Mouse (Mus musculus) mammary gland, adult 2 months (tissue): Measurements from ENCODE around the gene Ltb4r1. TPM values are rescaled to one million over a fixed set of nuclear protein-coding genes. Genes with fewer than 3 reads are reported as not detected.

Experiments
- polyA plus RNA-seq: library from polyadenylated mRNA; depleted of rRNA; stranded (reverse); fragments of >200 nt; gene quantifications from 2 replicates; pipeline ENCODE4 v1.2.3, GENCODE M21; 2012; ENCODE audit warnings: low replicate concordance; rRNA removed

Ltb4r1 gene
- polyA plus RNA-seq, result 5.1 and 7.6 TPM in 2 replicates

DNA sequence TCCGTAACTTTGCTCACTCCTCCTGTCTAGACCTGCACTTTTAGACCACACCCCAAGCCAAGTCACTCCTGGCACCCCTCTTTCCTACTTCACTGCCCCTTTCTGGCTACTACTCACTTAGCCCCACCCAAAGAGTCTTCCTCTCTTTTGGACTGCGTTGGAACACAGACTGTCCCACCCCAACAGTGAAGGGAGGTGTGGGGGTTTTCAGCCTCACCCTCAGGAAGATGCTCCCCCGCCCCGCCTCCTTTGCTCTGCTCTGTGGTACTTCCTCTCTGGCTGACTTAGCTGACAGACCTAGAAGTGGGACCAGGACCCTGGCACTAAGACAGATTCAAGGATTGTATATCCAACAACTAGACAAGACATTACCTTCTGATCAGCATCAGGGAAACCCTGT is at the start of gene Ltb4r1:
TSS of gene Ltb4r1 (plus strand) at position 267 of the 400 bp plus-strand sequence.

DNA sequence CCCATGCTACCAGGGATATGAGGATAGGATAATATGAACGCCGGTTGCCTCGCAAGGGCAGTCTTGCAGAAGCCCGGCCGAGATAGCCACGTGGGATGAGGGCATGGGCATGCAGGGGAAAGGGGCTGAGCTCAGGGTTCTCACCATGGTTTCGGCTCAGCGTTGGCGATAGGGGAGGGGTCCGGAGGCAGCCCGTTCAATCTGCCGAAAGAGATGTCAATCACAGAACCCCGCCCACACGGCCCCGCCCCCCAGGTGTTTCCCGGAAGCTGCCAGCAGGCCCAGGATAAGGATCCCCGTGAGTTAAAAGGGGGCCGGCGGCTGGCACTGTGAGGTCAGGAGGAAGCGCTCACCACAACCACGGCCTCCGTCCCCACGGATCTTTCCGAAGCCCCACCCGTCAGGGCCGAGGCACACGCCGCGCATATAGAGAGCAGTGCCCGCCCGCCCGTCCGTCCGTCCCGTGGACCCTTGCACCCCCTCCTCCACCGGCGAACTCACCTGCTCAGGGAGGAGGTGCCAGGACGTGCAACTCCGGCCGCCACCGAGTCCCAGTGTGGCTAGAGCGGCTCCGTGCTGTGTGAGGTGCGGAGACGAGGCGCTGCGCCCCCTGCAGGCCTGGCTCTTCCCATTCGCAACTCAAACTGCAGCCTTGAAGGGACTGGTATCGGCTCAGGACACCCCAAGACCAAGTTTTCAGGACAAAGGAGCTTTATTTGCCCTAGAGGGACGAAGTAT is 43.9 kb upstream of the Ltb4r1 start, which contains the start of gene Rabggta:
TSS of gene Rabggta (minus strand) at position 564 of the 738 bp plus-strand sequence.

DNA sequence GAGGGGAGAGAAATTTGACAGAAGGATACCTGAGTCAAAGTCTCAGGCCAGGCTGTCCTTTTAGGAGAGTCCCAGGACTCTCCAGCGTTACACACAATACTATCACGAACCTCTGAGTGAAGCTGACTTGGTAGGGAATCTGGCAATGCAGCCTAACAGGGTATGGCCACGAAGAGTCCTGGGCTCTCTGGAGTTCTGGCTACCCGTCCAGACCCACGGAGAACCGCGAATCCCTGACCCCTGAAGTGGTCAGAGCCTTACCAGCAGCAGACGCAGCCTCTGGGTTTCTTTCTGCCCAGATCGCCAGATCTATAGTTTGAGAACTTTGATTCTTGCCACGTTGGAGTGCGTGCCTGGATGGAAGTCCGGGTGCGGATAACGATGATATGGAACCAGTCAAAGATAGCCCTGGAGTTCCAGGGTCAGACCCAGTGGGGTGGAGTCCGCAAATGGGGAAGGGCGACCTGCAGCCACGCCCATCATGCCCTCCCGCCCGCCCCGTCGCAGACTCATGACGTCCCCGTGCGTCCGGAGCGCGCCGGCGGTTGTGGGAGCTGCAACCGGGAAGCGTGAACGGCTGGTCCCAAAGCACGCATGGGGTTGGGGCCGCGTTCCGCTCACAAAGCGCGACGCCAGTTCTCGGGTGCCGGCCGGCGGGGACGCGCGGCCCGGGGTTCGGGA is 20.4 kb upstream of the Ltb4r1 start, which contains the start of the genes Dhrs1 and Nop9:
TSS of gene Dhrs1 (minus strand) at position 511 of the 681 bp plus-strand sequence.
TSS of gene Nop9 (plus strand) at position 514 of the 681 bp plus-strand sequence.

DNA sequence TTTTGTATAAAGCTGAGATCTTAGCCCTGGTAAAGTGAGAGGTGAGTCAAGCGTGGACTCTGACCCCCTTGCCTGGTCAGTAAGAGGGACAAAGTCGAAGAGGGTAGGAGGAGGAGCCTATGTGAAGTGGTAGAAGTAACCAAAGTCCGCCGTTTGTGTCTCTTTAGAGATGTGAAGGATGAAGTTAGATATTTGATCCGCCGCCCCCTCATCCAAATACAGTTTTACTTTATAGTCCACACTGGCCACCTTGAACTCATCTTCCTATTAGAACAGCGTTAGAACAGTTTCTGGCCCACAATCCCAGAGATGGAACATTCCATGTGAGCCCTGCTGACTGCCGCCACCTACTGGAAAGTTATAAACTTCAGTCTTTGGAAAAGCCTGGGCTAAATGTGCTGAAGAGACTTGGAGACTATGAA is 7.4 kb upstream of the Ltb4r1 start, which contains the start of gene Cideb:
TSS of gene Cideb (minus strand) at position 96 of the 422 bp plus-strand sequence.

DNA sequence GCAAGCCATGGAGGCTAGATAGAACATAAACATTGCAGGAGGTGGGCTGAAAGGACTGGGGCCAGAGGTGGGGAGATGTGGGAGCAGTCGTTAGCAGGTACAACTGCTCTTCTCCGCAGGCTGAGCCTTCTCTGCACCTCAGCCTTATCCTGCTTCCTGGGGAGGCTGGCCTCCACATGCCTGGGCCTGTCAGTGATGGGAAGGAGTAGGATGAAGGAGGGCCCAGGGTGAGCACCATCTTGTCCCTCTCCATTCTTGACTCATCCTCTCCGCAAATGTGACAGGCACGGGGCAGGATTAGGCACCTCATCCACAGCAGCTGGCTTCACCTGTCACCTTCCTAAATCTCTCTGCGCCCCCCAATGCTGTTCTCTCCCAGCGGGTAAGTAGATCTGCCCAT is 4.6 kb upstream of the Ltb4r1 start, which contains the start of gene Ltb4r2:
TSS of gene Ltb4r2 (plus strand) at position 266 of the 400 bp plus-strand sequence.

DNA sequence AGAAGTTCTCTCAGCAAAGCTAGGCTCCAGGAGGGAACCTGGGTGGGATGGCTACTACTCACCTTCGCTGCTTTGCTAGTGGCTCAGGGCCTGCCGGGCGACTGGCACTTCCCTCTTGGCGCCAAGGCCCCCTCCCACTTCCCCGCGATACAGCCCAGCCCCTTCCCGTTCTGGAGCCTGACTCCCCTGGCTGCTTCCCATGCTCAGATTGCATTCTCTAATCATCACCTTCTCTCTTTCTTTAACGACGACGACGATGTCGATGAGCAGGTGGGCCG is 18.1 kb downstream of the Ltb4r1 start, which contains the start of gene Adcy4:
TSS of gene Adcy4 (minus strand) at position 138 of the 278 bp plus-strand sequence.

DNA sequence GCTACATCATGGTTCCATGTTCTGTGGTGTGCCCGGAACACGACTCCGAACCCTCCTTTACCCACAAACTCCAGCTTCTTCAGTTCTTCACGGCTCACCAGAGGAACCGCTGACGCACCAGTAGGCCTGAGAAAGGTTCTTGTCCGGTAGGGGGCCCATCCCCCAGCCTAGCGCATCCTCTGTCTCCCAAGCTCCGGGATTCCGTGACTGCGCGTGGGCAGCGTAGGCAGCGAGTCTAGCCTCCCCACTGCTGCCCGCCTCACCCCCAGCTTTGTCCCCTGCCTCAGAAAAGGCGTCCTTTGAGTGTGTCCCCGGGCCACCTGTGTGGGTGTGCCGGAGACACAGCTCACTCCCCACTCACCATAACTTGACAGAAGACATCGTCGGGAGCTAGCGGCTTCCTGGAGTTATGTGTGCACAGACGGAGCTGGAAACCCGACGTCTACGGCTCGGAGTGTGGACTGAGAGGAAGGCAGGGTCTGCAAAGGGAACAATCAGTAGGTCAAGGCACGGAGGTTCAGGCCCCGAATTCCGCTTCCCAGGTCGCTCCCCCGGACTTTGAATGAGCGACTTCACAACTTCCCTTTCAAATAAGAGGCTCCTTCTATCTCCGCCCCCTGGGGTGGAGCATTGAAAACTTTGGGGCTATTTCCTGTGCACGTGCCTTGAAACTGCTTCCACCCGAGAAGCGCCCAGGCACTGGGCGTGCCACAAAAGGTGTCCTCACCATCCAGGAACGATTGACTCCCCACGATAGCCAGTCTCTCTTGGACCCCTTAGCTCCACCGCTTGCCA is 22.7 kb downstream of the Ltb4r1 start, which contains the start of gene Ripk3:
TSS of gene Ripk3 (minus strand) at position 610 of the 795 bp plus-strand sequence.

Other genes starting within 250 kb of the Ltb4r1 start
- not detected in 2 replicates for gene Nrl, start 241.0 kb upstream of the Ltb4r1 start, polyA plus RNA-seq
- 48.9 and 49.2 TPM in 2 replicates for gene Pck2, start 225.7 kb upstream of the Ltb4r1 start, polyA plus RNA-seq
- gene Dcaf11, start 206.0 kb upstream of the Ltb4r1 start, polyA plus RNA-seq, result 81.8 and 97.0 TPM in 2 replicates
- gene A730061H03Rik, start 205.6 kb upstream of the Ltb4r1 start, polyA plus RNA-seq, result 3.3 and 3.4 TPM in 2 replicates
- 1.3 and 183 TPM in 2 replicates for gene Fitm1, start 190.3 kb upstream of the Ltb4r1 start, polyA plus RNA-seq
- 108 and 126 TPM in 2 replicates for gene Psme1, start 187.8 kb upstream of the Ltb4r1 start, polyA plus RNA-seq
- 46.8 and 63.8 TPM in 2 replicates for gene Emc9, start 180.7 kb upstream of the Ltb4r1 start, polyA plus RNA-seq
- gene Psme2, start 174.8 kb upstream of the Ltb4r1 start, polyA plus RNA-seq, result 82.9 and 83.0 TPM in 2 replicates
- 45.2 and 55.3 TPM in 2 replicates for gene Rnf31, start 174.3 kb upstream of the Ltb4r1 start, polyA plus RNA-seq
- 87.7 and 150 TPM in 2 replicates for gene Irf9, start 162.4 kb upstream of the Ltb4r1 start, polyA plus RNA-seq
- gene Rec8, start 147.9 kb upstream of the Ltb4r1 start, polyA plus RNA-seq, result 1.1 and 1.5 TPM in 2 replicates
- 86.3 and 113 TPM in 2 replicates for gene Ipo4, start 130.0 kb upstream of the Ltb4r1 start, polyA plus RNA-seq
- 12.4 and 13.1 TPM in 2 replicates for gene Gm49378, start 128.1 kb upstream of the Ltb4r1 start, polyA plus RNA-seq
- gene Tm9sf1, start 122.2 kb upstream of the Ltb4r1 start, polyA plus RNA-seq, result 79.9 and 86.5 TPM in 2 replicates
- gene Tssk4, start 115.8 kb upstream of the Ltb4r1 start, polyA plus RNA-seq, result 1.1 and 1.4 TPM in 2 replicates
- gene Mdp1, start 105.5 kb upstream of the Ltb4r1 start, polyA plus RNA-seq, result 15.3 and 24.6 TPM in 2 replicates
- gene Gmpr2, start 94.0 kb upstream of the Ltb4r1 start, polyA plus RNA-seq, result 12.7 and 32.2 TPM in 2 replicates
- 210 and 446 TPM in 2 replicates for gene Nedd8, start 93.8 kb upstream of the Ltb4r1 start, polyA plus RNA-seq
- 12.8 and 15.9 TPM in 2 replicates for gene Tinf2, start 84.1 kb upstream of the Ltb4r1 start, polyA plus RNA-seq
- 8.3 and 10.6 TPM in 2 replicates for gene Tgm1, start 52.0 kb upstream of the Ltb4r1 start, polyA plus RNA-seq
- 51.2 and 52.9 TPM in 2 replicates for gene Rabggta, start 43.7 kb upstream of the Ltb4r1 start, polyA plus RNA-seq
- 75.4 and 104 TPM in 2 replicates for gene Dhrs1, start 20.3 kb upstream of the Ltb4r1 start, polyA plus RNA-seq
- 16.8 and 28.9 TPM in 2 replicates for gene Nop9, start 20.3 kb upstream of the Ltb4r1 start, polyA plus RNA-seq
- gene Cideb, start 7.5 kb upstream of the Ltb4r1 start, polyA plus RNA-seq, result 2.9 and 3.4 TPM in 2 replicates
- 0.29 and 0.34 TPM in 2 replicates for gene Ltb4r2, start 4.5 kb upstream of the Ltb4r1 start, polyA plus RNA-seq
- gene Adcy4, start 18.1 kb downstream of the Ltb4r1 start, polyA plus RNA-seq, result 41.0 and 55.8 TPM in 2 replicates
- 21.9 and 26.5 TPM in 2 replicates for gene Ripk3, start 22.9 kb downstream of the Ltb4r1 start, polyA plus RNA-seq
- gene Nfatc4, start 57.2 kb downstream of the Ltb4r1 start, polyA plus RNA-seq, result 28.1 and 37.1 TPM in 2 replicates
- 6.3 and 6.5 TPM in 2 replicates for gene Nynrin, start 88.0 kb downstream of the Ltb4r1 start, polyA plus RNA-seq
- 0.26 and 0.33 TPM in 2 replicates for gene Cbln3, start 118.4 kb downstream of the Ltb4r1 start, polyA plus RNA-seq
- 24.4 and 25.2 TPM in 2 replicates for gene Khnyn, start 119.0 kb downstream of the Ltb4r1 start, polyA plus RNA-seq
- gene Sdr39u1, start 134.3 kb downstream of the Ltb4r1 start, polyA plus RNA-seq, result 48.0 and 73.6 TPM in 2 replicates
- 17.9 and 42.7 TPM in 2 replicates for gene Cma1, start 178.7 kb downstream of the Ltb4r1 start, polyA plus RNA-seq
- gene Cma2, start 185.0 kb downstream of the Ltb4r1 start, polyA plus RNA-seq, result not detected in 2 replicates